Mouse (Mus musculus) MEL (cell line): ENCODE measurements around the gene Tbc1d10c. TPM values are rescaled to one million over a fixed set of nuclear protein-coding genes. Genes with fewer than 3 reads are reported as not detected.

Experiments
- DNase-seq: peaks from one replicate; pipeline ENCODE4 v3.0.0; 2011; ENCODE audit warnings: low read depth, low spot score
- H3K27ac ChIP-seq: 2 replicates; pipeline ENCODE4 v1.5.1; 2012; ENCODE audit warnings: low read depth, mild to moderate bottlenecking, control low read depth, low read length, moderate library complexity; ENCODE audit not compliant: control insufficient read depth
- H3K27me3 ChIP-seq, 2 experiments: fragments of 150-350 bp in 1 of 2; sonication (generic) in 1 of 2; 2 replicates each; pipeline ENCODE4 v1.6.1; 2012; ENCODE audit warnings: low read length in 2 of 2, mild to moderate bottlenecking in 2 of 2, improper control_type of control experiment in 1 of 2, moderate library complexity in 1 of 2; ENCODE audit not compliant: insufficient read depth in 2 of 2, control insufficient read depth in 1 of 2
- H3K36me3 ChIP-seq, 2 experiments: 2 replicates each; pipeline ENCODE4 v1.6.1; 2012 to 2014; ENCODE audit warnings: low read length in 2 of 2, improper control_type of control experiment in 1 of 2, inconsistent platforms in 1 of 2, mild to moderate bottlenecking in 1 of 2; ENCODE audit not compliant: insufficient read depth in 2 of 2, control insufficient read depth in 1 of 2
- H3K4me1 ChIP-seq, 2 experiments: fragments of 150-350 bp in 1 of 2; sonication (generic) in 1 of 2; 2 replicates each; pipeline ENCODE4 v1.6.1; 2012; ENCODE audit warnings: low read length in 2 of 2, improper control_type of control experiment in 1 of 2, mild to moderate bottlenecking in 1 of 2; ENCODE audit not compliant: insufficient read depth in 2 of 2, control insufficient read depth in 1 of 2
- H3K4me3 ChIP-seq, 2 experiments: fragments of 150-350 bp in 1 of 2; sonication (generic) in 1 of 2; 2 replicates each; pipeline ENCODE4 v1.5.1; 2012; ENCODE audit warnings: low read depth in 2 of 2, low read length in 2 of 2, mild to moderate bottlenecking in 2 of 2, moderate library complexity in 2 of 2, control low read depth in 1 of 2, improper control_type of control experiment in 1 of 2; ENCODE audit not compliant: control insufficient read depth in 1 of 2, insufficient read depth in 1 of 2
- H3K79me2 ChIP-seq: 2 replicates; pipeline ENCODE4 v1.6.1; 2012; ENCODE audit warnings: mild to moderate bottlenecking, low read length, moderate library complexity; ENCODE audit not compliant: control insufficient read depth, poor library complexity, insufficient read depth
- H3K9ac ChIP-seq: 2 replicates; pipeline ENCODE4 v1.6.1; 2012; ENCODE audit warnings: low read depth, mild to moderate bottlenecking, control low read depth, low read length, moderate library complexity; ENCODE audit not compliant: control insufficient read depth, poor library complexity, severe bottlenecking
- H3K9me3 ChIP-seq: fragments of 150-350 bp; sonication (generic); replicated peaks from 2 replicates; pipeline ENCODE4 v1.6.1; 2012; ENCODE audit warnings: mild to moderate bottlenecking, low read length, improper control_type of control experiment, moderate library complexity; ENCODE audit not compliant: insufficient read depth
- BHLHE40 ChIP-seq: IDR thresholded peaks from 2 replicates; pipeline ENCODE4 v1.6.1; 2012; ENCODE audit warnings: low read depth, mild to moderate bottlenecking, inconsistent platforms, low read length, improper control_type of control experiment, borderline replicate concordance
- CHD1 ChIP-seq: IDR thresholded peaks from 2 replicates; pipeline ENCODE4 v1.6.1; 2012; ENCODE audit warnings: low read depth, mild to moderate bottlenecking, inconsistent platforms, low read length, improper control_type of control experiment
- CHD2 ChIP-seq: IDR thresholded peaks from 2 replicates; pipeline ENCODE4 v1.6.1; 2011; ENCODE audit warnings: low read length, improper control_type of control experiment
- E2F4 ChIP-seq: IDR thresholded peaks from 2 replicates; pipeline ENCODE4 v1.6.1; 2011; ENCODE audit warnings: low read depth, low read length, improper control_type of control experiment, borderline replicate concordance
- ELF1 ChIP-seq: IDR thresholded peaks from 2 replicates; pipeline ENCODE4 v1.6.1; 2014; ENCODE audit warnings: low read depth, mild to moderate bottlenecking, inconsistent platforms, low read length, improper control_type of control experiment, moderate library complexity
- EP300 ChIP-seq, 2 experiments: IDR thresholded peaks; 2 replicates each; pipeline ENCODE4 v1.6.1; 2011; ENCODE audit warnings: improper control_type of control experiment in 2 of 2, low read length in 2 of 2, low read depth in 1 of 2, mild to moderate bottlenecking in 1 of 2
- ETS1 ChIP-seq: IDR thresholded peaks from 2 replicates; pipeline ENCODE4 v1.6.1; 2012; ENCODE audit warnings: low read depth, mild to moderate bottlenecking, inconsistent platforms, low read length, improper control_type of control experiment, moderate library complexity
- GABPA ChIP-seq: IDR thresholded peaks from 2 replicates; pipeline ENCODE4 v1.6.1; 2012; ENCODE audit warnings: low read depth, mild to moderate bottlenecking, inconsistent platforms, low read length, improper control_type of control experiment, moderate library complexity
- GATA1 ChIP-seq: IDR thresholded peaks from 2 replicates; pipeline ENCODE4 v1.6.1; 2011; ENCODE audit warnings: low read depth, low read length, improper control_type of control experiment
- JUND ChIP-seq: IDR thresholded peaks from 2 replicates; pipeline ENCODE4 v1.6.1; 2011; ENCODE audit warnings: low read depth, mild to moderate bottlenecking, improper control_type of control experiment, low read length
- KAT2A ChIP-seq: conservative IDR thresholded peaks from 2 replicates; pipeline ENCODE4 v1.6.1; 2012; ENCODE audit warnings: low read depth, low read length, improper control_type of control experiment, inconsistent platforms
- MAFK ChIP-seq: IDR thresholded peaks from 2 replicates; pipeline ENCODE4 v1.6.1; 2011; ENCODE audit warnings: low read depth, mild to moderate bottlenecking, low read length, improper control_type of control experiment, borderline replicate concordance
- MAX ChIP-seq: IDR thresholded peaks from 2 replicates; pipeline ENCODE4 v1.6.1; 2011; ENCODE audit warnings: low read length, improper control_type of control experiment
- MAZ ChIP-seq: IDR thresholded peaks from 2 replicates; pipeline ENCODE4 v1.6.1; 2012; ENCODE audit warnings: low read depth, mild to moderate bottlenecking, inconsistent platforms, low read length, improper control_type of control experiment
- MEF2A ChIP-seq: IDR thresholded peaks from 2 replicates; pipeline ENCODE4 v1.6.1; 2014; ENCODE audit warnings: low read depth, mild to moderate bottlenecking, inconsistent platforms, low read length, improper control_type of control experiment; ENCODE audit not compliant: poor library complexity, insufficient replicate concordance, severe bottlenecking; ENCODE audit errors: extremely low read depth
- MXI1 ChIP-seq: IDR thresholded peaks from 2 replicates; pipeline ENCODE4 v1.6.1; 2011; ENCODE audit warnings: mild to moderate bottlenecking, low read depth, low read length, improper control_type of control experiment
- MYB ChIP-seq: IDR thresholded peaks from 2 replicates; pipeline ENCODE4 v1.6.1; 2011; ENCODE audit warnings: mild to moderate bottlenecking, low read depth, low read length, improper control_type of control experiment
- NELFE ChIP-seq: IDR thresholded peaks from 2 replicates; pipeline ENCODE4 v1.6.1; 2011; ENCODE audit warnings: low read depth, low read length, improper control_type of control experiment
- POLR2A ChIP-seq, 2 experiments: IDR thresholded peaks; 2 replicates each; pipeline ENCODE4 v1.6.1; 2011 to 2012; ENCODE audit warnings: low read length in 2 of 2, mild to moderate bottlenecking in 2 of 2, control low read depth in 1 of 2, improper control_type of control experiment in 1 of 2, low read depth in 1 of 2, moderate library complexity in 1 of 2; ENCODE audit not compliant: control insufficient read depth in 1 of 2, insufficient read depth in 1 of 2, poor library complexity in 1 of 2
- POLR2AphosphoS2 ChIP-seq: IDR thresholded peaks from 2 replicates; pipeline ENCODE4 v1.6.1; 2011; ENCODE audit warnings: low read length, improper control_type of control experiment
- POLR2AphosphoS5 ChIP-seq: IDR thresholded peaks from 2 replicates; pipeline ENCODE4 v1.6.1; 2012; ENCODE audit warnings: low read depth, borderline replicate concordance, mild to moderate bottlenecking, inconsistent platforms, low read length, moderate library complexity, mixed read lengths
- RAD21 ChIP-seq: IDR thresholded peaks from 2 replicates; pipeline ENCODE4 v1.6.1; 2011; ENCODE audit warnings: mild to moderate bottlenecking, low read depth, low read length, improper control_type of control experiment
- RCOR1 ChIP-seq: IDR thresholded peaks from 2 replicates; pipeline ENCODE4 v1.6.1; 2012; ENCODE audit warnings: low read depth, mild to moderate bottlenecking, inconsistent platforms, low read length, improper control_type of control experiment
- SIN3A ChIP-seq: IDR thresholded peaks from 2 replicates; pipeline ENCODE4 v1.6.1; 2012; ENCODE audit warnings: low read length, improper control_type of control experiment, inconsistent platforms
- SMC3 ChIP-seq: IDR thresholded peaks from 2 replicates; pipeline ENCODE4 v1.6.1; 2011; ENCODE audit warnings: low read depth, low read length, improper control_type of control experiment
- TAL1 ChIP-seq: IDR thresholded peaks from 2 replicates; pipeline ENCODE4 v1.6.1; 2012; ENCODE audit warnings: mild to moderate bottlenecking, inconsistent platforms, low read length, moderate library complexity, mixed read lengths
- TBP ChIP-seq: IDR thresholded peaks from 2 replicates; pipeline ENCODE4 v1.8.0; 2011; ENCODE audit warnings: low read depth, low read length, improper control_type of control experiment
- TCF12 ChIP-seq: IDR thresholded peaks from 2 replicates; pipeline ENCODE4 v1.6.1; 2014; ENCODE audit warnings: low read depth, mild to moderate bottlenecking, inconsistent platforms, low read length, improper control_type of control experiment, moderate library complexity
- UBTF ChIP-seq: IDR thresholded peaks from 2 replicates; pipeline ENCODE4 v1.6.1; 2012; ENCODE audit warnings: low read depth, mild to moderate bottlenecking, inconsistent platforms, low read length, improper control_type of control experiment, moderate library complexity, borderline replicate concordance; ENCODE audit not compliant: insufficient read depth
- USF1 ChIP-seq: IDR thresholded peaks from 2 replicates; pipeline ENCODE4 v1.6.1; 2014; ENCODE audit warnings: low read depth, mild to moderate bottlenecking, inconsistent platforms, low read length, improper control_type of control experiment, moderate library complexity
- USF2 ChIP-seq, 2 experiments: IDR thresholded peaks; 2 replicates each; pipeline ENCODE4 v1.6.1; 2011 to 2012; ENCODE audit warnings: improper control_type of control experiment in 2 of 2, low read length in 2 of 2, borderline replicate concordance in 1 of 2, inconsistent platforms in 1 of 2, low read depth in 1 of 2, mild to moderate bottlenecking in 1 of 2; ENCODE audit not compliant: insufficient read depth in 1 of 2
- ZC3H11A ChIP-seq: IDR thresholded peaks from 2 replicates; pipeline ENCODE4 v1.6.1; 2012; ENCODE audit warnings: low read depth, mild to moderate bottlenecking, inconsistent platforms, low read length, improper control_type of control experiment
- ZKSCAN1 ChIP-seq: IDR thresholded peaks from 2 replicates; pipeline ENCODE4 v1.6.1; 2012; ENCODE audit warnings: low read depth, mild to moderate bottlenecking, inconsistent platforms, low read length, improper control_type of control experiment, moderate library complexity
- ZMIZ1 ChIP-seq: IDR thresholded peaks from 2 replicates; pipeline ENCODE4 v1.6.1; 2012; ENCODE audit warnings: low read depth, mild to moderate bottlenecking, inconsistent platforms, low read length, improper control_type of control experiment, moderate library complexity
- polyA plus RNA-seq, 2 experiments: library from polyadenylated mRNA; stranded (reverse) in 1 of 2; unstranded in 1 of 2; fragments of >175 nt in 1 of 2; fragments of >200 nt in 1 of 2; gene quantifications; 2 replicates each; pipeline versions ENCODE4 v1.2.1 to v1.2.4; 2012; ENCODE audit warnings: low replicate concordance in 2 of 2, low read depth in 1 of 2; ENCODE audit not compliant: insufficient read length in 2 of 2, insufficient read depth in 1 of 2, missing spikeins in 1 of 2
- total RNA-seq: library from RNA; depleted of rRNA; stranded (reverse); fragments of 300-350 nt; gene quantifications from 2 replicates; pipeline ENCODE4 v1.2.3, GENCODE M21; 2012

Gene Tbc1d10c
- total and polyA plus RNA-seq, 3 experiments, result 14.0 to 15.5 TPM; not detected in 1

DNA sequence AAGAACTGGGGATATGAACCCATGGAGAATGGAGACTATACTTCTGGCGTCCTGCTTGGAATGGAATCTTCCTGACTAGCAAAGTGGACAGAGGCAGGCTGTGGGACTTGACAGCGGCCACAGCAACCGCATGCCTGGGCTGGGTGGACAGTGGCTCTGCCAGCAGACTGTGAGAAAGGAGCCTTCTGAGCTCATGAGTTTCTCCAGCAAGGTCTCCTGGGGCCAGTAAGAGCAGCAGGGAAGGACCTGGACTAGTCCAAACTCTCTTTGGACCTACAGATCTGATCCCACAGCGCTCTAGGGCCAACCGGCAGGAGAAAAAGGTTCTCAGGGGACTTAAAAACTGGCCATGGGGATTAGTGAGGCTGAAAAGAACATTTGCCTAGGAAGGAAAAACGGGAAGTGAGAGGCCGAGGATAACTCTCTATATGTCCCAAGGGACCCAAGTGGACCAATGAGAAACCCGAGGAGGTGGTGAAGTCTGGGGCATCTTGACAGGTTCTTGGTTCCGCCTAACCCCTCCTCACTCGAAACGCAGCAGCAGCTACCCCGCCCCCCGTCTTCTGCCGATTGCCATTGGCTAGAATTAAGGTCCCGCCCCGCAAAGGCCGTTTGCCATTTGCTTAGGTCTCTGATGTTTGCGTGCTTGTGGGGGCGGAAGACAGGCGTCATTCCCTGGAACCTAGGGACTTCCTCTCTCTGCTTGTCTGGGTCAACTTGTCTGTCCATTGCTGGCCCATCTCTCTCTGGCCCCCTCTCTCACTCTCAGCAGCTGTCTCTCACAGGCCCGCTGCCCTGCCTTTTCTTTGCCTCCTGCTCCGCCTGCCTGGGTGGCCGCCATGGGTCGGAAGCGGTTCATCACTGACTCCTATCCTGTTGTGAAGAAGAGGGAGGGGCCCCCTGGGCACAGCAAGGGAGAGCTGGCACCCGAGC, 40.4 kb upstream of the Tbc1d10c start, which contains the start of gene Pold4:
Pold4 (plus strand) TSS at position 647 of the 933 bp plus-strand sequence.
- Histone ChIP-seq H3K9ac (peak within 1 kb of the TSS; percentile 71), H3K36me3 (peaks cover 0 to 11% of the 10 kb centered on the region in 2 experiments; a peak in 2 of 4 replicates), H3K4me3 (peak within 1 kb of the TSS; percentile 71 to 93), H3K9me3 (no peaks in the 10 kb centered on the region), H3K4me1 (peaks cover 2 to 29% of the 10 kb centered on the region in 2 experiments; a peak in 3 of 4 replicates), H3K27me3 (no peaks in the 10 kb centered on the region), H3K27ac (peak within 1 kb of the TSS; percentile 74), H3K79me2 (peaks cover 2% of the 10 kb centered on the region; the same call in 1 of the 2 replicates)
- DNase-seq, result peak; percentile 99
- TF ChIP-seq ZKSCAN1 (no peak), POLR2AphosphoS5 (no peak), EP300 (IDR thresholded peaks at IDR 0.05; ENCODE audit: low read depth in 1 of 2, low read length in 2 of 2) (peak in 1 of 2 experiments; percentile 58; a peak in 1 of 4 replicates), MEF2A (no peak), MYB (no peak), TAL1 (no peak), CHD1 (no peak), MAFK (no peak), GATA1 (no peak), MAX (peak; percentile 63), POLR2AphosphoS2 (peak; percentile 83), BHLHE40 (no peak), UBTF (no peak), SMC3 (no peak), E2F4 (0 out of 2 replicates have a peak, but pooled peaks have one; percentile 37), JUND (no peak), USF1 (0 out of 2 replicates have a peak, but pooled peaks have one; percentile 12), MAZ (peak; percentile 85), RCOR1 (peak; percentile 43; the same call in 1 of the 2 replicates), TBP (peak; percentile 91), ZMIZ1 (peak; percentile 83; the same call in 1 of the 2 replicates), TCF12 (peak; percentile 22; the same call in 1 of the 2 replicates), RAD21 (no peak), ZC3H11A (no peak), GABPA (no peak), KAT2A (peak; percentile 52), NELFE (peak; percentile 83), ETS1 (no peak), MXI1 (peak; percentile 53), ELF1 (peak; percentile 86), CHD2 (peak; percentile 65), SIN3A (peak; percentile 71), USF2 (IDR thresholded peaks at IDR 0.05; ENCODE audit: borderline replicate concordance in 1 of 2, insufficient read depth in 1 of 2, low read depth in 1 of 2, low read length in 2 of 2) (no peak), POLR2A (IDR thresholded peaks at IDR 0.05; ENCODE audit: control insufficient read depth in 1 of 2, insufficient read depth in 1 of 2, low read depth in 1 of 2, low read length in 2 of 2, poor library complexity in 1 of 2) (peak; percentile 19 to 80; a peak in 3 of 4 replicates)
